Mouse (Mus musculus): Measurements from ENCODE around the gene Cd40.

Cd40 gene

GRCm38 (mm10) chr2:165100749-165101148 is 45.3 kb downstream of the Cd40 start:
- DNase-seq (ENCODE audit: low read depth, low spot score), result no peak

DNA sequence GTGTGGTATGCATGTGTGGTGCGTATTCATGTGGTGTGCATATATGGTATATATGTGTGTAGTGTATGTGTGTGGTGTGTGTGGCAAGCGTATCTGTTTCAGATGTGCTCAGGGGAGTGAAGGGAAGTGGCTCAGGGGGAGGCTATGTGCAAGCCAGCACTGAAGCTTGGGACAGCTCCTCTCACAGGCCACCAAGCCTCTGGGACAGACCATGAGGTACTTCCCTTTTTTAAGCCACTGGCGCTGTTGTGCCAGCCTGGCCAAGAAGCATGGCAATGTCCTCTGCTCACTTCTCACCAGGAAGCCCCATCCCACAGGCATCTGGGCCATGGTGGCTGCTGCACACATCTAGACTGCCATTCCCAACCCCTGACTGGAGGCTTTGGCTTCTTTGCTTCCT is 47.5 kb downstream of the Cd40 start:
- DNase-seq (ENCODE audit: low read depth, low spot score), result no peak

GRCm38 (mm10) chr2:165105513-165106079 is 50.2 kb downstream of the Cd40 start:
- DNase-seq (ENCODE audit: low read depth, low spot score), result no peak

DNA sequence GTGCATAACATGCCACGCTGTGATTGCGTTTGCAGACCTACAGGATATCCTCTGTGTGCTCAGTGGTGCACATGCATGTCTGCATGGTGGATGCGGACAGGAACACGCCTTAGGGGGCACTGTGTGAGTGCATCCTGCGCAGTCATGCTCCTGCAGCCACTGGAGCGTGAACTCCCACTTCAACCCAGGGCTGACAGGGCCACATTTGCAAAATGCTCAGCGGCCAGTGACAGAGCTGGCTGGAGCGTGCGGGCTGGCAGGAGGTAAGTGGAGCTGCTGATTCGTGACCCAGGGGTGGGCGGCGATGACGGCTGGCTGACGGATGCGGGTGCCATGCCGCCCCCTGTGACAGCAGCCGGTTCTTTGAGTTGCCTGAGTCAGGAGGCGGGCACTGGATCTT is 51.2 kb downstream of the Cd40 start:
- DNase-seq (ENCODE audit: low read depth, low spot score), result no peak

DNA sequence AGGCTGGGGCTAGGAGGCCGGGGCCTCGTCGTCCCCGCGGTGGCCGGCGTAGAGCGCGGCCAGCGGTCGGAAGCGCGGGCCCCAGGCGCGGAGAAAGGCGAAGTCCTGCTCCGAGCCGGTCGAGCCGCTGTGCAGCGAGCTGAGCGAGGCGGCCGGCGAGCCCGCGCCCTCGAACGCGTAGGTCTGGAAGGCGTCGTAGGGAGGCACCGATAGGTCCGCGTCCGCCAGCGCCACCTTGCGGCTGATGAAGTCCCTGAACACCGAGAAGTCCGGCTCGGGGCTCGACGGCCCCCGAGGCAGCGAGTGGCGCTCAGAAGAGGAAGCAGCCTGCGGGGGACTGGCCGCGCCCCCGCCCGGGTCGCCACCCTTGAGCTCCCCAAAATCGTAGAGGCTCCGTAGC is 56.7 kb downstream of the Cd40 start:
- DNase-seq (ENCODE audit: low read depth, low spot score), result peak; percentile 82

DNA sequence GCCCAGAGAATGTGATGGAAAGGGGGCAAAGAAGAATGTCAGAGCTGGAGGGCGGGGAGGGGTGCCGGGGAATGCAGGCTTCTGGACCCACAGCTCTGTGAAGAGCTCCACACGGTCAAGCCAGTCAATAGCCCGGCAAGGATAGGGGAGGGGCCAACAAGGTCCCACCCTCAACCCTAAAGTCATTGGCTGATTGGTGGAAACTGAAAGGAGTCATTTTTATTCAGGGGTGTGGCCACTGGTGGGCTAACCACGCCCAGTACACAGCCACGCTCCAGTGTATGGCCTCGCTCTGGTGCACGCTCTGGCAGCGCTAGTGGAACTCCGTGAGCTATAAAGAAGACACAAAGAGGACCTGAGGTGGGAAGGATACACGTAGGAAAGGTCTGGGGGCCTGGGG is 58.3 kb downstream of the Cd40 start:
- no peak for DNase-seq (ENCODE audit: low read depth, low spot score)

DNA sequence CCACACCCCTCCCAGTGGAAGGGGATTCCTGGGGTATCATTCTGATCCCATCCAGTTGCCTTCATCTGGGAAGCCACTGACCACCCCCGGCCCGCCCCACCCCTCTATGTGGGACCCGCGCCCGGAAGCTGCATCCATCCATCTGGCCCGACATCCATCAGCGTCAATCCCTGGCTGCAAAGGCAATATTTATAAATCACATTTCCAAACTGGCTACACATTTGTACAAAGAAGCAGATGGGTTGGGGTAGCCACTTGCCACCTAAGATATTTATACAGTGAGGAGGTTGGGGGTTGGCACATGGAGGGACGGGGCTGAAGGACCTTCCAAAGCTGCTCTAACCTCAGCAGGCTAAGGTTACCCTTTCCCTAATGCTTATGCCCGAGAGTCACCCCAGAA is 65.3 kb downstream of the Cd40 start:
- DNase-seq (ENCODE audit: low read depth, low spot score), result no peak

DNA sequence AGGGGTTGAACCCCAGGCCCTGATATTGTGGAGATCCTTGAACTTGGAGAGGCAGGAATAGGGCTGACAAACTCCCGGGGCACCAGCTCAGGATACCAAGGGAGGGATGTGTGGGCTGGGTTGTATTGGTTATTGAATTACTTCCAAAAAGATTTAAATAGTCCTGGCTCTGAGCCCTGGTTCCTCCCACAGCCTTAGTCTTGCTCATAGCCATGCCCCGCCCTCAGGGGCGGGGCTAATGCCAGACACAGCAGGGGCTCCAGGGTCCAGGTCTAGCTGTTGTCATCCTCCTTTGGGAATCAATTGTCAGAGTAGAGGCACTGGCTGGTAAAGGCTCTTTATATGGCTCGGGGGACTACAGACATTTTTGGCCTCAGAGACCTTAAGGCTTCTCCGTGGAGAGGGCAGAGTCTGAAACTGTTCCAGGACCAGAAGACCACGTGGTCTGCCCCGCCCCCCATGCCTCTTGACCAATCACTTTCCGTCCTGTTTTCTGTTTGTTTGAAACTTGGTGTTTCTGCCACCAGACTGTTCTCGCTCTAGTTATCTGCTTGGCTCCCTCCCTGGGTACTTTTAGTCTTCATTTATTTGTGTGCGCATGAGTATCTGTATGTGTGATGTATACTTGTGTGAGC is 65.9 kb downstream of the Cd40 start:
- DNase-seq (ENCODE audit: low read depth, low spot score), result no peak

Data from retina, postnatal 7 days (tissue).